Mouse (Mus musculus): ENCODE data around the gene Inava.

GRCm38 (mm10) chr1:136232285-136232926, 1.7 kb downstream of the Inava start:
- TF ChIP-seq POLR2A (IDR thresholded peaks at IDR 0.05; ENCODE audit: low read depth, low read length), result no peak
- TF ChIP-seq CTCF (IDR thresholded peaks at IDR 0.05; ENCODE audit: borderline replicate concordance, insufficient read depth, low read length), result no peak

All from embryonic fibroblast, embryonic 13.5 days (primary cell).